ENCODE assay signal across 21 mouse cellular contexts in genomic region chr2:154097734-154098133, GRCm38 (mm10). TPM values are rescaled to one million over a fixed set of nuclear protein-coding genes. Genes with fewer than 3 reads are reported as not detected.
A peak's percentile ranks its signal among the peaks of the same experiment; 100 is the strongest.
DNase-seq lines count a peak whose midpoint lies in the region; TF ChIP-seq lines count a peak whose summit lies in the region.
"Had no signal": no experiment of that assay in that cellular context is flagged by ENCODE, and none has a peak within 500 bp of the region (broad histone marks: within the 10 kb centered on the region; RNA-seq: fewer than 3 reads in every experiment).

No protein-coding gene starts in this region.

- TF ChIP-seq CTCF in layer of hippocampus, adult 2 months (conservative IDR thresholded peaks at IDR 0.05): peak; percentile 76
- TF ChIP-seq CTCF in CH12.LX (conservative IDR thresholded peaks at IDR 0.05 in 1 of 2, IDR thresholded peaks at IDR 0.05 in 1 of 2; ENCODE audit: low read depth in 2 of 2, low read length in 2 of 2): peak in 1 of 2 experiments; percentile 71; a peak in 2 of 4 replicates
- peak; percentile 35; the same call in 1 of the 2 replicates for TF ChIP-seq CTCF in cortical plate, adult 2 months (IDR thresholded peaks at IDR 0.05; ENCODE audit: extremely low read depth, insufficient read depth, low read length)

- no peak overlapping the region for H3K4me3 ChIP-seq in layer of hippocampus, adult 2 months
- no peak overlapping the region for H3K4me3 ChIP-seq in CH12.LX (replicated peaks in 1 of 3; ENCODE audit: low read depth in 2 of 3, low read length in 2 of 3, poor library complexity in 1 of 3)
- H3K4me3 ChIP-seq in cortical plate, adult 2 months (ENCODE audit: insufficient read depth, low read length): no peak overlapping the region
- H3K4me3 ChIP-seq: embryonic facial prominence, embryonic 13.5 days; forebrain, embryonic 15.5 days; limb, embryonic 12.5 days; midbrain, embryonic 13.5 days; neural tube, embryonic 13.5 days; stomach, embryonic 15.5 days had no signal

- no peak overlapping the region for H3K9ac ChIP-seq in CH12.LX (ENCODE audit: insufficient read depth, low read depth)
- H3K9ac ChIP-seq: embryonic facial prominence, embryonic 13.5 days; forebrain, embryonic 15.5 days; limb, embryonic 12.5 days; midbrain, embryonic 13.5 days; neural tube, embryonic 13.5 days; stomach, embryonic 15.5 days had no signal

- H3K9me3 ChIP-seq in CH12.LX (replicated peaks; ENCODE audit: low read length): no peaks in the 10 kb centered on the region
- H3K9me3 ChIP-seq: embryonic facial prominence, embryonic 13.5 days; forebrain, embryonic 15.5 days; limb, embryonic 12.5 days; midbrain, embryonic 13.5 days; neural tube, embryonic 13.5 days; stomach, embryonic 15.5 days had no signal

- no peak for TF ChIP-seq POLR2A in CH12.LX (IDR thresholded peaks at IDR 0.05; ENCODE audit: low read depth, low read length)
- no peak for TF ChIP-seq POLR2A in cortical plate, adult 2 months (IDR thresholded peaks at IDR 0.05; ENCODE audit: extremely low read depth, insufficient read depth, low read length)

- dilution Hi-C loops in CH12.LX (cut with MboI; ENCODE audit: extremely low pct_ligation_motif_present, extremely low pct_unique_long_range_greater_than_20kb, low sequenced_read_pairs): no loop called here

- no peaks in the 10 kb centered on the region for H3K79me2 ChIP-seq in CH12.LX (replicated peaks; ENCODE audit: control insufficient read depth, extremely low read depth, insufficient read depth, poor library complexity, severe bottlenecking)

- DNase-seq in embryo, embryonic 11 days: peak; percentile 18
- DNase-seq in embryo, embryonic 9.5 days (ENCODE audit: extremely low spot score): no peak
- DNase-seq in layer of hippocampus, adult 2 months (ENCODE audit: low spot score in 2 of 2): peak in 1 of 2 experiments; percentile 10
- no peak for DNase-seq in layer of hippocampus, adult 8-10 months (ENCODE audit: low spot score in 2 of 2)
- peak; percentile 7 for DNase-seq in CH12.LX (ENCODE audit: extremely low read depth)
- no peak for DNase-seq in left cerebral cortex, adult 8-10 months (ENCODE audit: low spot score in 2 of 2)
- no peak for DNase-seq in right cerebral cortex, adult 18-20 months
- DNase-seq: gastrocnemius, postnatal 14 days; heart, postnatal 14 days; kidney, adult 18-20 months; right cerebral cortex, postnatal 4 days; thymus, postnatal 4 days had no signal

- no peak for TF ChIP-seq EP300 in CH12.LX (IDR thresholded peaks at IDR 0.05; ENCODE audit: low read length)

- H3K4me2 ChIP-seq in CH12.LX (ENCODE audit: insufficient read depth, low read depth, poor library complexity, severe bottlenecking): no peak overlapping the region
- H3K4me2 ChIP-seq: embryonic facial prominence, embryonic 13.5 days; forebrain, embryonic 15.5 days; limb, embryonic 12.5 days; midbrain, embryonic 13.5 days; neural tube, embryonic 13.5 days; stomach, embryonic 15.5 days had no signal

- TF ChIP-seq RAD21 in CH12.LX (IDR thresholded peaks at IDR 0.05; ENCODE audit: low read depth, low read length): peak; percentile 55

- no peak overlapping the region for H3K27ac ChIP-seq in layer of hippocampus, adult 2 months
- no peak overlapping the region for H3K27ac ChIP-seq in CH12.LX (ENCODE audit: insufficient read depth, low read depth)
- no peak overlapping the region for H3K27ac ChIP-seq in cortical plate, adult 2 months (ENCODE audit: insufficient read depth, low read length)
- H3K27ac ChIP-seq: embryonic facial prominence, embryonic 13.5 days; forebrain, embryonic 15.5 days; limb, embryonic 12.5 days; midbrain, embryonic 13.5 days; neural tube, embryonic 13.5 days; stomach, embryonic 15.5 days had no signal

- peaks cover 45% of the 10 kb centered on the region for H3K27me3 ChIP-seq in CH12.LX (replicated peaks)
- H3K27me3 ChIP-seq: embryonic facial prominence, embryonic 13.5 days; forebrain, embryonic 15.5 days; limb, embryonic 12.5 days; midbrain, embryonic 13.5 days; neural tube, embryonic 13.5 days; stomach, embryonic 15.5 days had no signal

- H3K36me3 ChIP-seq in CH12.LX (replicated peaks in 1 of 2; ENCODE audit: control insufficient read depth in 1 of 2, insufficient read depth in 1 of 2, low read length in 1 of 2): no peaks in the 10 kb centered on the region
- H3K36me3 ChIP-seq: embryonic facial prominence, embryonic 13.5 days; forebrain, embryonic 15.5 days; limb, embryonic 12.5 days; midbrain, embryonic 13.5 days; neural tube, embryonic 13.5 days; stomach, embryonic 15.5 days had no signal

- no peaks in the 10 kb centered on the region for H3K4me1 ChIP-seq in CH12.LX (ENCODE audit: control insufficient read depth in 1 of 2, insufficient read depth in 2 of 2)
- H3K4me1 ChIP-seq in cortical plate, adult 2 months (ENCODE audit: control insufficient read depth, insufficient read depth, low read length): no peaks in the 10 kb centered on the region
- H3K4me1 ChIP-seq: embryonic facial prominence, embryonic 13.5 days; forebrain, embryonic 15.5 days; limb, embryonic 12.5 days; midbrain, embryonic 13.5 days; neural tube, embryonic 13.5 days; stomach, embryonic 15.5 days had no signal

- in situ Hi-C loops in CH12.LX (cut with MboI; ENCODE audit: low pct_ligation_motif_present, low pct_unique_long_range_greater_than_20kb, low sequenced_read_pairs): no loop called here

TF ChIP-seq in CH12.LX, 34 proteins besides CTCF, POLR2A, EP300 and RAD21:
- TF ChIP-seq TCF12 (IDR thresholded peaks at IDR 0.05; ENCODE audit: low read depth, low read length) (no peak), IRF4 (IDR thresholded peaks at IDR 0.05; ENCODE audit: low read depth, low read length) (no peak), KAT2A (IDR thresholded peaks at IDR 0.05; ENCODE audit: insufficient replicate concordance, low read length) (no peak), SMC3 (IDR thresholded peaks at IDR 0.05; ENCODE audit: low read depth, low read length) (peak; percentile 30; the same call in 1 of the 2 replicates)

RNA-seq across cellular contexts. Expression of gene Bpifa3, which starts 32.4 kb away (rescaled TPM):
- total RNA-seq in layer of hippocampus, adult 2 months (2021): not detected
- not detected for total RNA-seq in layer of hippocampus, adult 8-10 months (2022)
- total RNA-seq in CH12.LX (2012; rRNA removed): not detected in 2 replicates
- total RNA-seq in CH12.LX (2014; rRNA removed): not detected in 2 replicates
- polyA plus RNA-seq in CH12.LX (2012; ENCODE audit: insufficient read length, low read depth): not detected in 2 replicates
- not detected in 2 replicates for polyA plus RNA-seq in cortical plate, adult 2 months (2012; rRNA removed)
- not detected for total RNA-seq in left cerebral cortex, adult 8-10 months (2022)
- total RNA-seq: gastrocnemius, postnatal 14 days; heart, postnatal 14 days; layer of hippocampus, adult 18-20 months had no signal
- polyA plus RNA-seq: embryonic facial prominence, embryonic 13.5 days; forebrain, embryonic 15.5 days; limb, embryonic 12.5 days; lung, embryonic 16.5 days; midbrain, embryonic 13.5 days; neural tube, embryonic 13.5 days; stomach, embryonic 15.5 days had no signal

RNA-seq across cellular contexts. Expression of gene Bpifa1, which starts 44.9 kb away (rescaled TPM):
- total RNA-seq in layer of hippocampus, adult 2 months (2021): not detected
- total RNA-seq in layer of hippocampus, adult 8-10 months (2022): not detected
- total RNA-seq in CH12.LX (2012; rRNA removed) (not detected in 2 replicates), CH12.LX (2014; rRNA removed) (not detected in 2 replicates)
- polyA plus RNA-seq in CH12.LX (2012; ENCODE audit: insufficient read length, low read depth): not detected in 2 replicates
- not detected in 2 replicates for polyA plus RNA-seq in cortical plate, adult 2 months (2012; rRNA removed)
- not detected for total RNA-seq in left cerebral cortex, adult 8-10 months (2022)
- total RNA-seq: gastrocnemius, postnatal 14 days; layer of hippocampus, adult 18-20 months had no signal
- polyA plus RNA-seq: forebrain, embryonic 15.5 days; limb, embryonic 12.5 days; midbrain, embryonic 13.5 days; neural tube, embryonic 13.5 days; stomach, embryonic 15.5 days had no signal

Comparison
In these comparisons a context has a peak if more than half of its experiments do, and no peak if none do; other contexts are left out.
1. DNase-seq: peak in embryo, embryonic 11 days (single experiment) and CH12.LX (single experiment); none in embryo, embryonic 9.5 days (single experiment), layer of hippocampus, adult 8-10 months (0 of 2), left cerebral cortex, adult 8-10 months (0 of 2) and right cerebral cortex, adult 18-20 months (single experiment).